Mouse (Mus musculus) midbrain, postnatal 0 days (tissue): ENCODE data around the gene Clca2. TPM values are rescaled to one million over a fixed set of nuclear protein-coding genes. Genes with fewer than 3 reads are reported as not detected.

ENCODE experiments used
- ATAC-seq: fragments of 200-750 bp; cut with Nextera tagmentation; 2 replicates; pipeline ENCODE4 v1.8.0; 2017; ENCODE audit warnings: moderate number of reproducible peaks, mild to moderate bottlenecking, moderate TSS enrichment, moderate library complexity; ENCODE audit not compliant: low FRiP score
- DNase-seq: peaks from one replicate; pipeline ENCODE4 v3.0.0-alpha.2; 2015; ENCODE audit warnings: low spot score
- H3K27ac ChIP-seq: fragments of 300-500 bp; sonication (generic); 2 replicates; pipeline ENCODE4 v1.5.1; 2014; ENCODE audit warnings: low read depth, mild to moderate bottlenecking, low read length, mixed read lengths
- H3K27me3 ChIP-seq: fragments of 300-500 bp; sonication (generic); 2 replicates; pipeline ENCODE4 v1.6.1; 2014; ENCODE audit warnings: low read length, control low read depth, mixed read lengths; ENCODE audit not compliant: insufficient read depth
- H3K36me3 ChIP-seq: fragments of 300-500 bp; sonication (generic); 2 replicates; pipeline ENCODE4 v1.6.1; 2014; ENCODE audit warnings: low read length, control low read depth, mixed read lengths; ENCODE audit not compliant: insufficient read depth
- H3K4me1 ChIP-seq: fragments of 300-500 bp; sonication (generic); 2 replicates; pipeline ENCODE4 v1.6.1; 2014; ENCODE audit warnings: mild to moderate bottlenecking, control low read depth, antibody characterized with exemption, low read length, mixed read lengths; ENCODE audit not compliant: insufficient read depth
- H3K4me2 ChIP-seq: fragments of 300-500 bp; sonication (generic); 2 replicates; pipeline ENCODE4 v1.6.1; 2014; ENCODE audit warnings: low read depth, mild to moderate bottlenecking, low read length, mixed read lengths; ENCODE audit not compliant: poor library complexity, severe bottlenecking
- H3K4me3 ChIP-seq: fragments of 300-500 bp; sonication (generic); 2 replicates; pipeline ENCODE4 v1.5.1; 2014; ENCODE audit warnings: low read depth, mild to moderate bottlenecking, low read length, moderate library complexity
- H3K9ac ChIP-seq: fragments of 300-500 bp; sonication (generic); replicated peaks from 2 replicates; pipeline ENCODE4 v1.6.1; 2014; ENCODE audit warnings: mild to moderate bottlenecking, low read length, moderate library complexity, mixed read lengths; ENCODE audit not compliant: poor library complexity, severe bottlenecking
- H3K9me3 ChIP-seq: fragments of 300-500 bp; sonication (generic); 2 replicates; pipeline ENCODE4 v1.6.1; 2016; ENCODE audit warnings: low read length, control low read depth
- CTCF ChIP-seq: IDR thresholded peaks from 2 replicates; pipeline ENCODE4 v1.5.1; 2016; ENCODE audit warnings: antibody characterized with exemption, mild to moderate bottlenecking
- WGBS: fragments of 180-500 bp; shearing (Covaris S2); extraction: QIAGEN DNeasy Blood & Tissue Kit; methylation state at CpG from one replicate; pipeline ENCODE4 v1.1.7; 2014; 5-methylcytosine and 5-hydroxymethylcytosine counted together
- polyA plus RNA-seq: library from polyadenylated mRNA; unstranded; fragments of >200 nt; fragmentation: Nextera tagmentation; extraction: Ambion mirVana; gene quantifications from 2 replicates; pipeline ENCODE4 v1.2.1, GENCODE M21; 2015
- total RNA-seq: library from RNA; depleted of rRNA; stranded (reverse); fragments of >200 nt; gene quantifications from 2 replicates; pipeline ENCODE4 v1.2.3, GENCODE M21; 2014

Clca2 gene
- total and polyA plus RNA-seq, 2 experiments from 2014 or later: 0.05 TPM

DNA sequence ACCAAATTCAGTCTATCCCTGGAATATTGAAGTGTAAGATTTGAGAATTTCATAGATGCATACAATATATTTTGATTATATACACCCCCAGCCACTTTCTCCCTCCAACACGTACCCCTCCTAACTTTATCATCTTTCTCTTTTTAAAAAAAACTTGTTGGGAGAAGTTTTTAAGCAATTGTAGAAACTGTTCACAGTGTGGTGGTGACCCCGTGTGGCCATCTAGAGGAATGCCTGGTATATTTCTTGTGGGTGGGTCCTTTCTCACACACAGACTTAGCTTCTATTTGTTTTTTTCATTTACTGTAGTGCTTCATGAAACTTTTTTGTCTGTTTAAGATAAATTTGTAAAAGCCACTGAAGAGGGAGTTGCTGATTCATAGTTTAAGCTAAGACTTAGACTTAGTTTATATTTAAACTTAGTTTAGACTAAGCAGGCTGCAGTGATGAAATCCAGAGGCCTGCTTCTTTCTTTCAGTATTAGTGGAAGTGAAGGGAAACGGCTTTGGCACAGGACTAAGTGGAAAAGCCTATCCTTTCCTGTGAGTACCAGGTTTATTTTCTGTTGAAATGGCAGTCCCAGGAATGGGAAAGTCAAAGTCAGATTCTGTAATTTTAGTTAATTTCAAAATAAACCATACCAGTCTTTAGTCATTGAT lies 32.1 kb upstream of the Clca2 start:
- ATAC-seq (peak; percentile 58), DNase-seq (peak; percentile 75)
- WGBS: 35% methylated on average over 3 of the region's 3 CpGs
- H3K9me3 ChIP-seq: no peaks in the 10 kb centered on the region
- peak; percentile 87 for TF ChIP-seq CTCF
- peaks cover 25% of the 10 kb centered on the region for H3K36me3 ChIP-seq
- no peak overlapping the region for H3K9ac ChIP-seq
- H3K4me3 ChIP-seq: no peak overlapping the region
- H3K27ac ChIP-seq: no peak overlapping the region
- H3K4me2 ChIP-seq: no peak overlapping the region
- no peaks in the 10 kb centered on the region for H3K4me1 ChIP-seq
- no peaks in the 10 kb centered on the region for H3K27me3 ChIP-seq

DNA sequence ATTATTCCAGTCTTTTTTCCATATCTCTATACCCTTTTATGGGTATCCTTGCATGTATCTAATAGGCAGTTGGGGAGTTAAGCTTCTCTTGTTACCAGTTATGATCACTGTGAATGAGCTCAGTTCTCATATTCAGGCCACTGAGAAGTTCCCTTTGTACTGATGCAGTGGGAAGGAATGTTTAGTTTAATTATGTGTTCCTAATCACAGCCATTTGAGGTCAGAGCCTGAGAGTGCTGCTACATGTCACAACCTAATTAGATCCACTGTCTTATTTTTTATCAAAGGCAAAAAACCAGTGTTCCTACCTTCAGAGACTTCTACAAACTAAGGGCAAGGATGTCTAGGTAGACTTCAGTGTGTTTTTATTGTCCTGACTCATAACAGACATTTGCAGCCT lies 30.1 kb upstream of the Clca2 start:
- DNase-seq (no peak), ATAC-seq (no peak)
- Histone ChIP-seq H3K4me2 (no peak overlapping the region), H3K36me3 (peaks cover 25% of the 10 kb centered on the region), H3K9ac (no peak overlapping the region), H3K4me1 (no peaks in the 10 kb centered on the region), H3K4me3 (no peak overlapping the region), H3K27ac (no peak overlapping the region), H3K27me3 (no peaks in the 10 kb centered on the region), H3K9me3 (no peaks in the 10 kb centered on the region)
- TF ChIP-seq CTCF: no peak

DNA sequence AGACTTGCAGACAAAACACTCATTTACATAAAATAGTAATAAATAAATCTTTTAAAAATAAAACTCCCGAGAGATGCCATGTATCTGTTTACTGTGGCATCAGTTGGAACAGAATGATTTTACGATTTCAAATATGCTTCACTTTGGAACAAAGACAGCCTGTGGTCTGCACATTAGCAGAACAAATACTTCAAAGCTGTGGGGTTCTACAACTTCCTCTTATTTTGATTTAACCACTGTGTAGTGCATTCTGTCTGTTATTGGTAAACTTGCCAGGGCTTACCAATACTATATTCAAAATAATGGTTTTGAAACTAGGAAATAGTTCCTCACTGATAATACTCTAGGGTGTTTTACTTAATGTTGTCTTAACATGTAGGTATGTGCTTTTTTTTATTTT lies 27.4 kb upstream of the Clca2 start:
- ATAC-seq (no peak), DNase-seq (no peak)
- WGBS: 94% methylated on average over 2 of the region's 2 CpGs
- TF ChIP-seq CTCF: no peak
- H3K36me3 ChIP-seq: peaks cover 13% of the 10 kb centered on the region; the same call in 1 of the 2 replicates
- H3K4me1 ChIP-seq: no peaks in the 10 kb centered on the region
- no peak overlapping the region for H3K4me2 ChIP-seq
- H3K4me3 ChIP-seq: no peak overlapping the region
- no peak overlapping the region for H3K27ac ChIP-seq
- H3K9ac ChIP-seq: no peak overlapping the region
- H3K27me3 ChIP-seq: no peaks in the 10 kb centered on the region
- H3K9me3 ChIP-seq: no peaks in the 10 kb centered on the region

DNA sequence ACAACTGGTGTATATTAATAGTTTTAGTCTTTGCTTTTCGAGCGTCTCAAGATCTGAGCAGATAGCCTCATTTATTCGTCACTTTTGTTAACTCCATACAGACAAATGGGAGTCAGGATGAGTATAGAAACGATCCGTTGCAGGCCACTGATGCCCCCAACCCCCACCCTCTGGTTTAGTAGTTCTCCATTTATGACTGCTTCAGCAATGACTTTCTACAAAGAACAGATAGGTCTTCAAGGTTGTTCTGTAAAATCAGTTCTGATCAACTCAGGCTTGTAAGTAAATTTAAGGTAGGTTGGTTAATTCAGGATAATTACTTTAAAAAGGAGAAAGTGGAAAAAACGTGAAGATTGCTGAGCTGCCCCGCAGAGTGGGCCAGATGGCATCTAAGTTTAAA lies 20.2 kb upstream of the Clca2 start:
- H3K4me1 ChIP-seq: peaks cover 7% of the 10 kb centered on the region; the same call in 1 of the 2 replicates
- no peak for TF ChIP-seq CTCF
- 63% methylated on average over 7 of the region's 7 CpGs for WGBS
- H3K9me3 ChIP-seq: no peaks in the 10 kb centered on the region
- no peak for DNase-seq
- peak overlapping the region; percentile 73 for H3K4me2 ChIP-seq
- peak overlapping the region; percentile 71 for H3K4me3 ChIP-seq
- H3K36me3 ChIP-seq: no peaks in the 10 kb centered on the region
- no peak for ATAC-seq
- H3K9ac ChIP-seq: peak overlapping the region; percentile 86
- no peaks in the 10 kb centered on the region for H3K27me3 ChIP-seq
- peak overlapping the region; percentile 99 for H3K27ac ChIP-seq

DNA sequence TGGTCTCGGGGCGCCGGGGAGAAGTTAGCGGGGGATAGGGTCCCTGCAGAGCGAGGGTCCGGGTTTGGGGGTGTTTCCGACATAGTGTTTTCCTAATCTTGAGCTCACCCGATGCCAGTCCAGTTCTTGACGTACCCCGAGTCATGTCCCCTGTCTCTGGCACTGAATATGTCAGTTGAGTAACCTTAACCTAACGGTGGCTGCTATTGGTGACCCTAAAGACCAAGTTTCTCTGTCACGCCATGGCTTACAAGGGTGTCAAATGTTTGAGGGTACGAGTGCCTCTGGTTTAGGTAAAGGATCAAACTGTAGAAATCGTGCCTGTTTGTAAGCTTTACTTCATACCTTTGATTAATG lies 19.7 kb upstream of the Clca2 start:
- H3K4me2 ChIP-seq: peak overlapping the region; percentile 73
- peak overlapping the region; percentile 99 for H3K27ac ChIP-seq
- WGBS: 4% methylated on average over 13 of the region's 14 CpGs
- peaks cover 7% of the 10 kb centered on the region; the same call in 1 of the 2 replicates for H3K4me1 ChIP-seq
- H3K36me3 ChIP-seq: no peaks in the 10 kb centered on the region
- DNase-seq (no peak), ATAC-seq (no peak)
- H3K4me3 ChIP-seq: peak overlapping the region; percentile 71
- no peaks in the 10 kb centered on the region for H3K27me3 ChIP-seq
- H3K9me3 ChIP-seq: no peaks in the 10 kb centered on the region
- peak overlapping the region; percentile 86 for H3K9ac ChIP-seq
- no peak for TF ChIP-seq CTCF

DNA sequence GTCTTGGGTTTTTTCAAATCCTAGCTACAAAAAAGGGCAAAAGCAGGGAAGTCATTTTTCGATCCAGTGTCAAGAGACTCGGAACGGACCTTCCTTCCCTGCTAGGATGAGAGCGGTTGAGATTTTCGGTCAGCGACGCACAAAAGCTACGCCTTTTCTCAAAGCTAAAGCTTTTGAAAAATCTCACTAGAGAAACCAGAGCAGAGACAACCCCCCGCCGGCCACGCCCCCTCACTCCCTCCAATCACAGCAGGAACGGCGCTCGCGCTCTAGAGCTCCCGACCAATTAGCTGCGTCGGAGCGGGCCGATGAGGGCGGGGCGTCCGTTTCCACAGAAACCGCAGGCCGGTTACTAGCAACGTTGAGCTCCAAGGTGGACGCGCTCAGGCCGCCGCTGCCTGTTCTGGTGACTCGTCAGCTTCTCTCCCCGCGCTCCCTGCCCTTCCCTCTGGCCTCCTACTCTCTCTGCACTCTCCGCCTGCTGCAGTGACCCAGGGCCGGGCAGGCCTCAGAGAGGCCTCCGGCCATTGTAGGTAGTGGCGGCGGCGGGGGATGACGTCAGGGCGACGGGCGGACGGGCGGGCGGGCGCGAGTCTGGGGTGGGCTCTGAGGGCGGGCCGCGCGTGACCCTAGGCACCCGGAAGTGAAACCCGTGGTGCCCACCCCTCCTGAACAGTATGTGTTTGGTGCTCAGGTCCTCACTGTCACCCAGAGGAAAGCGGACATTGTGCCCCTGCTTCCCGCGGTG lies 19.2 kb upstream of the Clca2 start, which contains the start of gene Odf2l:
Gene Odf2l (plus strand): TSS at position 335 of the 748 bp plus-strand sequence.
- peak; percentile 99 for ATAC-seq
- H3K4me1 ChIP-seq: peaks cover 7% of the 10 kb centered on the region; the same call in 1 of the 2 replicates
- peak within 1 kb of the TSS; percentile 86 for H3K9ac ChIP-seq
- peak; percentile 98 for DNase-seq
- peak within 1 kb of the TSS; percentile 71 for H3K4me3 ChIP-seq
- no peaks in the 10 kb centered on the region for H3K27me3 ChIP-seq
- H3K4me2 ChIP-seq: peak within 1 kb of the TSS; percentile 73
- WGBS: under 1% methylated on average over 56 of the region's 57 CpGs
- no peaks in the 10 kb centered on the region for H3K36me3 ChIP-seq
- no peak for TF ChIP-seq CTCF
- H3K9me3 ChIP-seq: no peaks in the 10 kb centered on the region
- H3K27ac ChIP-seq: peak within 1 kb of the TSS; percentile 99
